Mouse (Mus musculus) lung, postnatal 10 days (tissue): ENCODE measurements around the gene Mocs3.

Experiments
- DNase-seq: peaks from one replicate; pipeline ENCODE4 v3.0.0; 2021

The Mocs3 gene

DNA sequence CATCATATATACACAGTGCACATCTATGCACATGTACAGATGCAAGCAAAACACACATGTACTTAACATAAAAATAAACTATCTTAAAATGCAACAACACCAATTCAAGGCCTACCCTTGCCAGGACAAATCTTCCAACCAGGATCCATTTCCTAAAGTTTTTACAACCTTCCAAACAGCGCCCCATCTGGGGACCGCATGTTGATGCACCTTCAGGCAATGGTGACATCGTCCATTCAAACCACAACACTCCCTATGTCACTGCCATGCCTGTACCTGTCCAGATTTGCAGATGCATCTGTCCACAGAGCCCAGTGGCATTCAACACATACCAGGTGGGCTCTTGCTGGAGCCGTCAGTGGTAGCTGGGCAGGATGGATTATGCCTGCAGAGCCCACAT is 12.9 kb downstream of the Mocs3 start:
- DNase-seq = no peak

- no peak for DNase-seq
Observed at GRCm38 (mm10) chr2:168245571-168245970, 15.1 kb downstream of the Mocs3 start.

DNA sequence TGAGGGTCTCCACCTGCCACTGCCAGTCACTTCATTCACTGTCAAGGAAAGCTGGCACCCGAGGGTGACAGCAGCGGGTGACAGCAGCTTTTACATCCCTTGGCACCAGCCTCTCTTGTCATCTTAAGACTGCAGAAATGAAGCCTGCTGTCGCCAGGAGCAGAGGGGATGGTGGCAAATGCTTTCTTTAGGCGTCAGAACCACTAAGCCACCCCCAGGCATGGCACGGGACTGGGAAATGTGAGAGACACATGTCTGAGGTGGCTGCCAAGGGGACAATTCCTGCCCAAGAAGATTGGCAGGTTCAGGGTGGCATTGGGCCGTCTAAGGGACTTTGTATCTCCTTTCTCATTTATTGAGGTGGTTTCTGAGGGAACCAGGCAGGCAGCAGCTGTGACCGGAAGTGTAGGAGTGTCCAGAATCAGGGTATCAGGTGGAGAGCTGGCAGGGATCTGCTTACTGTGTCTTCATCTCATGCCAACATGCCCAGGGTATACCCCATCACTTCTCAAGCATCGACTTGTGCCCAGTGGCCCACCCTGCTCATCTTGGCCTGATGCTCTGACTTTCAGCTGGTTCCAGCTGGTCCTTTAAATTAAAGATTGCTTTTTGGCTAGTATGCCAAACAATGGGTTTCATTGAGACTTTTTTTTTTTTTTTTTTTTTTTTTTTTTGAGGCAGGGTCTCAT is 17.9 kb downstream of the Mocs3 start:
- no peak for DNase-seq

DNA sequence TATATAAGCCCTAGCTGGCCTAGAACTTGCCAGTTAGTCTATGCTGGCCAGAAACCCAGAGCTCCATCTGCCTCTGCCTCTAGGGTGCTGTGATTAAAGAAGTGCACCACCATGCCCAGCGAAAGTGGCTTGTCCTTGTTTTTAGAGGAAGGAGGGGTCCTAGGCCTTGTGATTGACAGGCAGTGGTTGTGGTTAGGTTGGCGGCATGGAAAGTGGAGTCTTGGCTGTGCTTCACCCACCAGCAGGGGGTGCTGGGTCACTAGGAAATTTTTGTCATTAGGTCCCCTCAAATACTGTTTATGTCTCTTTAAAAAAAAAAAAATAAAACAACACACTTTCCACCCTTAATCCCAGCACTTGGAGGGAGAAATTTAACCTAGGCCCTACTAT is 18.4 kb downstream of the Mocs3 start:
- DNase-seq = peak; percentile 40

DNA sequence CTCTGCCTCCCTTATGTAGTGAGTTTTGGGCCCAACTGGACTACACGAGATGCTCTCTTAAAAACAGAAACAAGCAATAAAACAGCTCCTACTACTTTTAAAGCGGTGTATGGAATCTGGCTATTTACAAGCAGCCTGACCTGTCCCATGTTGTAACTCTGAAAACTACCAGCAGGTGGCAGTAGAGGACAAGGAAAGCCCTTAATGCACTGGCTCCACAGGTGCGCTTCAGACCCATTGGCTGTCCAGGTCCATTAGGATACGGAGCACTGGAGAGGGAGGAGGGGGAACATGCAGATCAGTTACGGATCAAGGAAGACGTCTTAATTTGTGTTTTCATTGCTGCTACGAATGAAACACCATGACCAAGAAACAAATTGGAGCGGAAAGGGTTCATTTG is 19.8 kb downstream of the Mocs3 start:
- peak; percentile 86 for DNase-seq

- DNase-seq = peak; percentile 31
Observed at GRCm38 (mm10) chr2:168252639-168253292, 22.3 kb downstream of the Mocs3 start.

- DNase-seq = no peak
Observed at GRCm38 (mm10) chr2:168253822-168254221, 23.4 kb downstream of the Mocs3 start.

DNA sequence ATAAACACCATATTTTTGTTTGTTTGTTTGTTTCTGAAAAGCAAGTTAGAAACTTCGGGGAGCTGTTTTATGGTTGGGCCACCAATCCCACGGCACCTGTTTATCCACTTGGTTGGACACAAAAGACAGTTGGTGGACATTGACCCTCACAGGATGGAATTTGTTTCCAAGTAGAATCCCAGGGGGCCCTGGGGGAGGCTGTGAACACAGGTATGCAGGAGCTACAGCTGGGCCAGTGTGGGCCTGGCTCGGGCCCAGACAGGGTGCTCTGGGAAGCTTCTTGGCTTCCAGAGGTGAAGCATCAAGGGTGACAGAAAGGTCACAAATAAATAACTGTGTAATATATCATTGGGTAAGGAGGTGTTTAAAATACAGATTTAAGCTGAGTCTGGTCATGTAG is 26.1 kb downstream of the Mocs3 start:
- no peak for DNase-seq

GRCm38 (mm10) chr2:168257188-168257587 is 26.8 kb downstream of the Mocs3 start:
- no peak for DNase-seq

DNA sequence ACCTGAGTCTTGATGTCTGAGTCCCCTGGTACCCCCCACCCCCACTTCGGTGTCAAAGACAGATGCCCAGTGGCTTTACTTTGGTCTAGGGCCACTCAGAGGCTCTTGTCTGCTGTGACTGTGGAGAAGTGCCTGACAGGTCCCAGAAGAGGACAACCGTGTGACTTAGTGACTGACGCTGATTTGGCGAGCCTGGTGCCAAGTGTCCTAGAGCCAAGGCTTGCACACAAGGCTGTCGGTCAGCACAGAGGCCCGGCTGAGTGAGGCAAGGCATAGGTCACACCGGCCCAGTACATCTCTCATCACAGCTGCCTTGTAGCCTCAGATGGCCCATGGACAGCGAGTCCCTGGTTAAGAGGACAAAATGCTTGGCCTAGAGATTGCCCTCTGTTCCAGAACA is 28.6 kb downstream of the Mocs3 start:
- no peak for DNase-seq

DNA sequence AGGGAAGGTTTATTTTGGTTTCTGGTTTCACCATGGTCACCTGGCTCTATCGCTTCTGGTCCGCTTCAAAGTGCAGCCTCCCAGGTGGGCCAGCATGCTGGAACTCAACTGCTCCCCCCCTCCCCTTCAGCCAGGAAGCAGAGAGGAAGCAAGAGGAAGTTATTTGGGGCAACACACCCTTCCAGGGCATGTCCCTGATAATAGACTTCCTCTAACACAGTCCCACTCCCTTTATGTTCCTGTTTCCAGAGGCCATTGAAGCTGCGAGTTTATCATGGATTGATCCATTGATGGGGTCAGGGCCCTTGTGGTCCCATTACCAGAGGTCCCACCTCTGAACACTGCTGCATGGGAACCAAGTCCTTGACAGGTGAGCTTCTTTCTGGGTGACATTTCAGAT is 29.7 kb downstream of the Mocs3 start:
- no peak for DNase-seq

DNA sequence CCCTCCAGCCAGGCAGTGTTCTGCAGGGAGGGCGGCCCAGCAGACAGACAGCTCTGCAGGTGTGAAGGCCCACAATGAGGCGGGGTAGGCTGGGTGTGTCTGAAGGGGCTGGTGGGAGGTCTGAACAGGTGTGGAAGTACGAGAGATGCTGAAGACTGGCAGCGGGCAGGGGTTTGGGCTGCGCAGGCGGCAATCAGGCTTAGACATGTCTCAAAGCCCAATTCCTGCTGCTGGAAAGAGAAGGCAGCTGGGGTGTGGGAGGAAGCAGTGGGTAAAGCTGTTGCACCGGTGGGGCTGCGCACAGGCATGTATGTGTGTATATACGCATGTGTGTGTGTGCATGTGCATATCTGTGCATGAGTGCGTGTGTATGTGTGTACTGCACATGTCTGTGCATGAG is 30.5 kb downstream of the Mocs3 start:
- DNase-seq = no peak

DNA sequence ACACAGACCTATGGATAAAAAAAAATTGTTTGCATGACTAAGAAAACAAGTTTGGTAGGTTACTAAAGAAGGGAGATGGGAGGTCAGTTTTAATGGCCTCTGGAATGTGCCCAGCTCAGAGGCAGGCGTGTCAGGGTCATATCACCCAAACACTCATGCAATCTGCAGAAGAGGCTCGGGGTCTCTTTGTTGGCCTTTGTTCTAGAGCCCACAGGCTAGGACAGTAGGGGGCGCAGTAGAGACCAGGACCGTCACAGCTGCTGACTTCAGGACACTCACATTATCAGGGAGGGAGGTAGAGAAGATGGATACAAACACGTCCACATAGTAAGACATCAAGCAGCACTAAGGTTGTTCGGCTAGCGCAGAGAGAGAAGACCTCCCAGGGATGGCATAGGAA is 37.6 kb downstream of the Mocs3 start:
- peak; percentile 35 for DNase-seq

DNA sequence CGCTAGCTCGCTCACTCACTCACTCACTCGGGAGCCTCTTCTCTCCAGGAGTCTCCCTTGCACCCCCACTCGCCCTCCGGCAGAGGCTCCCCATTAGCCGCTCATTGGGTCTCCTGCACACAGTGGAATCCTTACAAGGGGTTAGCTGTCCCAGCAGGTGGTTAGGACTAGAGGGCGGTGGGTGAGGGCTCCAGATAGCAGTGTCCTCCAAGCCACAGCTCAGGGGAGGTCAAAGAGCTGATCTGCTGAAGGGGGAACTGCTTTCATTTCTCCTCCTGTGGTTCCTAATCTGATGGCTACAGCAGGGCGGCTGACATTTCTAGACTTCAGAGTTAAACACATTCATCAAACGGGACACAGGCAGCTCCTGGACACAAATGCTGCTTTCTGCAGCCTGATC is 43.0 kb downstream of the Mocs3 start:
- DNase-seq = no peak

DNA sequence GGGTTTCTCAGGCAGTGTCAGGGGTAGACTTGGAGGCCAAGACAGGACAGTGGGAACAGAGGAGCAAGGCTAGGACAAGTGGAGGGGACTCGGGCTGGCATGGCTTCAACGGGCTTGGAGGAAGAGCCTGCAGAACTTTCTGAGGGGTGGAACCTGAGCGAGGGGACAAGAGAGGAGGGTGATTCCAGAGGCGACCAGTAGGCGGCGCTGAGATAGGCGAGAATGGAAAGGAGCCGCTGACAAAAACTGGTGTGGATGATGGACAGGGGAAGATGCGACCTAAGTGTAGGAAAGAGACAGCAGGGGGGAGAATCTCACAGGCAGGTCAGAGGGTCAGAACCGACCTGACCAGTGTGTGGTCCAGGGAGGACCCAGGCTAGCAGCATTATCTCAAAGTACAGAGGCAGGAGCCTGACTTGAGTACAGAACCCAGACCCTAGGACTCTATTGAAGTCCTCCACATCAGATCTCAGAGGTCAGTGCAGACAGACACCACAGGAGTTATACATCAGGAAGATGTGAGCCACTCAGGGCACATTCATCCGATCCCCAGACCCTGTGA is 44.0 kb downstream of the Mocs3 start:
- DNase-seq = peak; percentile 83

- peak; percentile 28 for DNase-seq
Observed at GRCm38 (mm10) chr2:168280729-168281581, 50.5 kb downstream of the Mocs3 start.

DNA sequence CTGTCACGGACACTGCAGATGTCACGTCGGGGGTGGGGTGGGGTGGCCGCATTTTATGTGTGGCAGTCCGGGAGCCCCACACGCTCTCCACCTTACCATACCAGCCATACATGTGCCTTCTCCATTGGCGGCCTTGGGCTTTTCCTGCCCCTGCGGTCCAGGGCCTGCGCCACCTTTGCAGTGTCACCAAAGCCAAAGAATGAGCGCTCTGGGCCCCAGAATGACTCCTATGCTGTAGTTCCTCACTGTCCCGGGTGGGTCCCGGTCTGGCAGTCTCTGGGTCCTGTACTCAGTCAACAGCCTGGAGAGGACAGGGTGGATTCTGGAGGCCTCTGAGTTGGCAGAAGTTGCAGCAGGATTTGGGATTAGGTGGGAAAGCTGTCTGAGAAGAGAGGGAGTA is 51.2 kb downstream of the Mocs3 start, which contains the start of gene Kcng1:
Gene Kcng1 (minus strand): TSS at position 155 of the 400 bp plus-strand sequence.
- DNase-seq = no peak
